Mouse (Mus musculus) common myeloid progenitor, adult 5-6 weeks (primary cell): ENCODE measurements around the gene Entpd5. TPM values are rescaled to one million over a fixed set of nuclear protein-coding genes. Genes with fewer than 3 reads are reported as not detected.

ENCODE experiments used
- ATAC-seq: replicated peaks from 2 replicates; pipeline ENCODE4 v1.8.0; 2016; ENCODE audit warnings: low read depth, mild to moderate bottlenecking, moderate TSS enrichment, inconsistent platforms; ENCODE audit not compliant: poor library complexity, severe bottlenecking
- total RNA-seq: library from RNA; stranded (forward); fragments of 200-1000, 187-1606 nt; gene quantifications from 2 replicates; pipeline ENCODE4 v1.2.3, GENCODE M21; 2017

Entpd5 gene
- 15.2 and 23.4 TPM in 2 replicates for total RNA-seq

DNA sequence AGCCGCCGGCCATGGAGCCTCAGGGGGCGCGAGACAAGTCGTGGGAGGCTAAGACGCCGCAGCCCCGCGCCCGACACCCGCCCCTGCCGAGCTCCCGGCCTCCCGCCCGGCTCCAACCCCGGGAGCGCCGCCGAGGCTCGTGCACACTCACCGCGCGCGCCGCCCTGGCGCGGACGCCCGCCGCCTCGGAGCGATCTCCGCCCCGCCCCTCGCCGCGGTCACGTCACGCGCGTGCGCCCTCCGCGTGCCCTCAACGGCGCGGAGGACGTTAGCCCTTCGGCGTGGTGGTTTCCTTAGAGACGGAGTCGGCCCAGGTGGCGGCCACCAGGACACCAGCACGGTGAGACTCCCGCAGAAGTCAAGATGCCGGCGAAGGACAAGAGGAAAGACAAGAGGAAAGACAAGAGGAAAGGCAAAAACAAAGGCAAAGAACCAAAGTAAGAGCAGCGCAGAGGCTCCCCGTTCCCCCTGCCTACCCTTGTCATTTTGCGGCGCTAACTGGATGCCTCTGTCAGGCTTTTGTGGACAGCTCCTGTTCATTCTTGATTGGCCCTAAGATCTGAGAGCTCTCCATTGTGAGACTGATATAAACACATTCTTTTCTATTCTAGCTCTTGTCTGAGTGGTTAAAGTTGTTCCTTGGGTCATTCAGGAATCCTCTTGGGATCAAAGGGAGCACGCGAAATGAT lies at the start of gene Entpd5, which contains the start of gene Bbof1:
Entpd5 (minus strand) TSS at position 211 of the 689 bp plus-strand sequence.
Bbof1 (plus strand) TSS at position 253 of the 689 bp plus-strand sequence.
- peak; percentile 87 for ATAC-seq

DNA sequence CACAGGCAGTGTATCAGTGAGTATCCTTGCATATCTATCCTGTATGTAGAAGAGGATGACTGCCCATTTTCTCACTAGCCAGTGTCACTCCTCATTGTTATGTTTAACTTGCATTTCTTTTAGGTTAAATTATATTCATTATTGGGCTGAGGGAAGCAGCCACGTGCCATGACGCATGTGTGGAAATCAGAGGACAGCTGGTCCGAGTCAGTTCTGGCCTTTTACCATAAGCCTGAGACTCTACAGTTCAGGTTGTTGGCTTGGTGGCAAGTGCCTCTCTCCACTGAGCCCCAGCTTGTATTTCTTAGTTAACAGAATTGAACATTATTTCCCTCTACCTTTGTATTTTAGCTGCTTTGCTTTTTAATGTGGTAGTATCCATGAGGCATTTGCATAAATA lies 48.1 kb upstream of the Entpd5 start:
- no peak for ATAC-seq

DNA sequence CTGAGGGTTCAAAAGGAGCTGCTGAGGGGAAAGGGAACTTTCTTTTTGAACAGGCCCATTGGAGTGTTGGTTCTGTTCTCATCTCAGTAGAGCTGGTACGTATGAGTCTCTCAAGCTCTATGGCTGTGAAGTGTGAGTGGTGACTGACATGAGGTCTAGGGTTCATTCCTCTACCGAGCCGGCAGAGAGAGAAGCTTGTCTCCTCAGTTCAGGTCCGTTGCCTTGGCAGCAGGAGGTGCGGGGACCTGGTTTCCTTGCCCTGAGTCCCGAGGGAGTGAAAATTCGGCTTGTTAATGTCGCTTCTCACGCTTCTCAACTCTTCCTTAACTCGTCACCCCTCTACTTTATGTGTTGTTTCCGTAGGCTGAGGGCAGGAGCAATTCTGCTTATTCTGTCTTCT lies 43.0 kb upstream of the Entpd5 start:
- no peak for ATAC-seq

DNA sequence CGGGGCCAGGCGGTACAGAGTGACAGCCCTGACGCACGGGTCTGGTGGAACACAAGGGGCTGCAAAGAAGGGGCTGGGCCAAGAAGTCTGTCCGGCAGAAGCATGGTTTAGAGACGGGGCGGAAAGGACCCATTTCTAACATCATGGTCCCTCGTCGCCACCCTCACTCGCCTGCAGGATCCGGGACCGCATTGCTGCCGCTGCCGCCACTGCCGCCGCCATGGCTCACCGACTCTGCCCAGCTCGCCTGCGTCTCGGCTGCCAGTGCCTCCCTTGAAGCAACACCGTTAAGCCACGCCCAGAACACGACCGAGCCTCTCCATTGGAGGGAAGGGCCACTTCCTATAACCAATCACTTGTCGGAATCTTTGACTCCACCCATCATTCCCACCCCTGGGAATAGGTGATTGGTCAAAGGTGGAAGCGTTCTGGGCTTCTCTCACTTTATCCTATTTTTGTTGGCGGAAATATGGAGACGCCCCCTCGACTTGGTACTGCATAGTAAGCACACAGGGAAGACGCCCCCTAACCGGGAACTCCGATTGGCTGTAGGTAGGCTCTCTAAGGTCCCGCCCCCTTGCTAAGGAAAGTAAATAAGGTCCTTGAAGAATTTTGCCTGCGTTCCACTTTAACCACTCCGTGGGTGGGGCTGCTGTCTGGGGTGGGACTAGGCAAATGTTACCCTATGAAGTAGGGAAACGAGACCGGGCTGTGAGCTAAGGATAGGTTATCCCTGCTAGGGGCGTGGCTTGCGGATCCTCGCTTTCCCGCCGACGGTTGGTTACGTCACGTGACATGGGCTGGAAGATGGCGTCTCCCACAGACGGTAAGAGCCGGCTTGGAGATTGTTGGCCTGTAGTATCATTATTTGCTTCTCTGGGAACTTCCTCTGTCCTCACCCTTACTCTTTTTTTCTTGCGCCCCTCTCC lies 42.2 kb upstream of the Entpd5 start, which contains the start of the genes Aldh6a1 and Lin52:
Aldh6a1 (minus strand) TSS at position 287 of the 929 bp plus-strand sequence.
Lin52 (plus strand) TSS at position 705 of the 929 bp plus-strand sequence.
- peak; percentile 89 for ATAC-seq

DNA sequence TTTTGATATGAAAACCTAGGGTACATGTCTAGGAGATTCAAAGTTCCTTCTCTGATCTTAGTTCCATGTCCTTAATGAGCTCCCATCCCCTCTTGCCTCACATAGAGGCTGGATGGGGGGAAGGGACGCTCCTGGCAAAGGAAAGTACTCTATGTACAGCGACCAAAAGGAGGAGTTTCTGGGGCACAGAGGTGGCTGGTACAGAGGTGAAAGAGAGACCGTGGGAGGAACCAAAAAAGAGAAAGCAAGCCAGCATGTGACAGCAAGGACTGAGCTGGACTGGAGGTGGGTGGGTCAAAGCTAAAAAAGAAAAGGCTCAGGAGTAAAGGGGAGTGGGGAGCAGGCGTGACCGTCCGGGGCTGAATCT lies 41.5 kb upstream of the Entpd5 start:
- peak; percentile 2; the same call in 1 of the 2 replicates for ATAC-seq

DNA sequence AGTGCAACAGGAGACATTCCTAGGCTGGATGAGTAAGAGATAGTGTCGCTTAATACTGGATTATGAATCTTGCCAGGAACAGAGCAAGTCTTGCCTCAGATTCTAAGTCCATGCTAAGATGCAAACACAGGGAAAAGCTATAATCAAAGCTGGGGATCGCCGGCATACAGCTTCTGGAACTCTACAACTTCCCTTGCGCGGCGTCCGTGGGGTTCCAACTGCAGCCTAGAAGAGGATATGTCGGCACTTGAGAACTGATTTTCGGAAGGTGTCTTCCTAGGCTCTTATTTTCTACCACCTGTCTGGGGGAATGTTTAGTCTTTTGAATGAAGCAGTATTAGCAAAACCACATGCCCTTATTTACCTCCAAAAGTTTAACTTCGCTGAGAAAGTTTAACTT lies 41.1 kb upstream of the Entpd5 start:
- no peak for ATAC-seq

DNA sequence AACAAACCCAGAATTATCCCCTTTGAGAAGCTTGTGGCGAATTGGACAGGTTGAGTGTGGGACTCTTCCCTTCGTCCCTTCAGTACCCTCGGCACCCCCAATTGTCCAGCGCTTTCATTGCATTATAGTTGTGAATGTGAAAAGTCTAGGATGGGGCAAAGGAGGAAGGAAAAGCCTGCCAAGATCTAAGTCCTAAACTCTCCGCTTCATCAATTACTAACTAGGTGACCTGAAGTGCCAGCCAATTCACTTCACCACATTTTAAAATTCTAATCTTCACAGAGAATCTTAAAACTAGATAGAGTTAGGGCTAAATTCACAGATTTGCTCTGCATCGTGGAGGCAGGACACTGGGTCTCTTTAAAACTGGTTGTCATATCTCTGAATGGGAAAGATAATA lies 39.4 kb upstream of the Entpd5 start:
- no peak for ATAC-seq

DNA sequence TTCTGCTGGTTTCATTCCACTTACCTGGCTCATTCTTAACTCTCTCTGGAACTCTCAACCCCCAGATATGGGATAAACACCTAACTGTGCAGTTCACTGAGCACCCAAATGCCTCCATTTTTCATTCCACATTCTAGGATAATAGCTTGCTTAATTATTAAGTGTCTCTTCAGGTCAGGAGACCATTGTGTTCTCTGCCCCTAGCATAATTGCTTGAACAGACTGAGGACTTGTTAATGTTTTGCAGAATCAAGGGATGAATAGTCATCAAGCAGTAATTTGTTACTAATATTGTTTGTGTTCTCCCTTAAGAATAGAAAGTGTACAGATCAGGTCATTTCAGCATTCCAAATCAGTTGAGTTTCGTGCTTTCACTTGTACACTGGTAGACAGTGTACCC lies 38.6 kb upstream of the Entpd5 start:
- ATAC-seq: no peak

DNA sequence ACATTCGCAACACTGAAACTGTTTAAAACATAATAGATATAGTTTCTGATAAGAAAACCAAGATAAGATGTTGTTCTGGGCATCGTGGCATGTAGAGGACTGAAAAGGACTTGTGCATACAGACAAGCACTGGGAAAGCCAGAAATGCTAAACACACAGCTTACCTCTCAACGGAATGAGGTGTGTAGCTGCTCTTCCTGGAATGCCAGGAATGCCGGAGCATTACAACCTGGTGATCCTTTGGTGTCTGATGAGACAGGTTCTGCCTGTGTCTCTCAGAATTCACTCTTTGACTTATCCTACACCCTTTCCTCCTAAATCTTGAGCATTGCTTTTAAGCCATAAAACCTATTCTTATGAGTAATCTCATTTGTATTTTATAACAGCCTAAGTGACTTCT lies 33.7 kb upstream of the Entpd5 start:
- no peak for ATAC-seq

DNA sequence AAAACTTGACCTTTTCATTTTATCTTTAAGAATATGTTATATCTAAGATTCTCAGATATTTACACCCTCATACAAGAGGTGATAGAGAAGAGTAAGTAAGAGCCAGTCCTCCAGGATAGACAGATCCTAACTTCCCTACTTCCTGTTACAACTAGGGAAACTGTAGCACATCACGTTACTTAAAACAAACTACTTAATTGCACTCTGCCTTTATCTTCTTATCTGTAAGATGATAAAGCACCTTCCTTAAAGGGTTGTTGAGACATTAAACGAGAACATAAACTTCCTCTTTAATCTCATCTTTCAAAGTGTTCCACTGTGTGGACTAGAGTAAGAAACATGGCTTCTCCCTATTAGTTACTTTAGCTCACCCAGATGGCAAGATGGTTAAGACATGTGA lies 29.9 kb upstream of the Entpd5 start:
- ATAC-seq: no peak

DNA sequence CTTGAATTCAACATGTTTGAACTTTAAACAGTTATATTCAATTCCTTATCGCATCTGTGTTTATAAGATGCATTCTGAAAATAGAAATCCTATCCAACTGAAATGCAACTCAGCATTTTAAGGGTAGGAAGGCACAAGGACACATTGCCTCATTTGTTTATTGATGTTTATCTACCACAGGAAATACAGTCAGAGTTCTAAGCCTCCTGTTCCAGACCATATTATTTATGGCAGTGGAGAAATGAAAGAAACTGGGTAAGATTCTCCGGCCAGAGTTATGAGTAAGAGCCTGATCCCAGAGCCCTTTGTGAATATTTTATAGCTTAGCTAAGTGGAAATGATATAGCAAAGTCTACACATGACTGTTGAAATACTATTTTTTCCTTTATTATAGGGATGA lies 21.0 kb upstream of the Entpd5 start:
- ATAC-seq: no peak

DNA sequence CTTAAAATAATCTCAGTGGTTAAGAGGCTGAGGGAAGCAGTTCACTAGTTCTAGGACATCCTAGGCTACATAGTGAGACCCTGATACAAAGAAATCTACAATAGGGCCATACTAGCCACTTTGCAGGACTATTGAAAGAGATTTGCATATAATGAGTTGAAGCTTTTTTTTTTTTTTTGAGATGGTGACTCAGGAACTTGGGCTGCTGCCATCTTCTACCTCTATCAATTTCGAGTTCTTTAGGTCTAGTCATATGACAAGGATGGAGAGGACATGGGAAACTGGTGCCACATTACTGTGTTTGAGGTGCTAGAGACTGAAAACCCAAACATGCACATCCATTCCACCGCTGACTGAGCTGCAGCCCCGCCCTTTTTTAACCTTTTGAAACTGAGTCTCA lies 15.2 kb upstream of the Entpd5 start:
- ATAC-seq: no peak

DNA sequence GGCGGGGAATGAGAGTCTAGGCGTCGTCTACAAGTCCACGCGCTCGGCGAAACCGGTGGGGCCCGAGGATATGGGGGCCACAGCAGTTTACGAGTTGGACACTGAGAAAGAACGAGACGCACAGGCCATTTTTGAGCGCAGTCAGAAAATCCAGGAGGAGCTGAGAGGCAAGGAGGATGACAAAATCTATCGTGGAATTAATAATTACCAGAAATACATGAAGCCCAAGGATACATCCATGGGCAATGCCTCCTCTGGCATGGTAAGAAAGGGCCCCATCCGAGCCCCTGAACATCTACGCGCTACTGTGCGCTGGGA lies 8.7 kb upstream of the Entpd5 start:
- no peak for ATAC-seq

DNA sequence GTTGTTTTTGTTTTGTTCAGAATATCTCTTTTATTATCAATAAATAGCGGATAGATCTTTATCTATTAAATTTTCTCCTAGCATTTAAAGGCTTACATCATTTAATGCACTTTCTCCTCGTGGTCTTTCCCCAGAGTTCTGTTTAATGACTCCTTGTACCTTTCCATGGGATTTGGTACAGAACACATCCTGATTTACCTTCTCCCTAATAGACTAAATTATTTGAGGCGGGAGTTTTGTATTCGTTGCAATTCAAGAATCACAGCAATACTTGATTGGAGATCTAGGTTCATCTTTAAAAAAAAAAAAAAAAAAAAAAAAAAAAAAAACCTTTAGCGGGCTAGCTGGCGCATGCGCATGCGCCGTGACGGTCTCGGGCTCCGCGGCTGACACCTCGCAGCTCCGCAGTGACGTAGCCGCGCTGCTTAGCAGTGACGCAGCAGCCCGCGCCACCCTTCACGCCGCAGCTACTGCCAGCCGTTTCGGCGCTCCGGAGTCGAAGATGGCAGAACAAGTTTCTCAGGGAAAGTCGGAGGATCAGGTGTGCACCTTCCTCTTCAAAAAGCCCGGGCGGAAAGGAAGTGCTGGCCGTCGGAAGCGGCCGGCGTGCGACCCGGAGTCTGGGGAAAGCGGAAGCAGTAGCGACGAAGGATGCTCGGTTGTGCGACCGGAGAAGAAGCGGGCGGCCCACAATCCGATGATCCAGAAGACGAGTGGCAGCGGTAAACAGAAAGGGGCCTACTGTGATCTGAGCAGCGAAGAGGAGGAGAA lies 8.2 kb upstream of the Entpd5 start, which contains the start of gene Rnf113a2:
Rnf113a2 (plus strand) TSS at position 363 of the 771 bp plus-strand sequence.
- peak; percentile 98 for ATAC-seq

DNA sequence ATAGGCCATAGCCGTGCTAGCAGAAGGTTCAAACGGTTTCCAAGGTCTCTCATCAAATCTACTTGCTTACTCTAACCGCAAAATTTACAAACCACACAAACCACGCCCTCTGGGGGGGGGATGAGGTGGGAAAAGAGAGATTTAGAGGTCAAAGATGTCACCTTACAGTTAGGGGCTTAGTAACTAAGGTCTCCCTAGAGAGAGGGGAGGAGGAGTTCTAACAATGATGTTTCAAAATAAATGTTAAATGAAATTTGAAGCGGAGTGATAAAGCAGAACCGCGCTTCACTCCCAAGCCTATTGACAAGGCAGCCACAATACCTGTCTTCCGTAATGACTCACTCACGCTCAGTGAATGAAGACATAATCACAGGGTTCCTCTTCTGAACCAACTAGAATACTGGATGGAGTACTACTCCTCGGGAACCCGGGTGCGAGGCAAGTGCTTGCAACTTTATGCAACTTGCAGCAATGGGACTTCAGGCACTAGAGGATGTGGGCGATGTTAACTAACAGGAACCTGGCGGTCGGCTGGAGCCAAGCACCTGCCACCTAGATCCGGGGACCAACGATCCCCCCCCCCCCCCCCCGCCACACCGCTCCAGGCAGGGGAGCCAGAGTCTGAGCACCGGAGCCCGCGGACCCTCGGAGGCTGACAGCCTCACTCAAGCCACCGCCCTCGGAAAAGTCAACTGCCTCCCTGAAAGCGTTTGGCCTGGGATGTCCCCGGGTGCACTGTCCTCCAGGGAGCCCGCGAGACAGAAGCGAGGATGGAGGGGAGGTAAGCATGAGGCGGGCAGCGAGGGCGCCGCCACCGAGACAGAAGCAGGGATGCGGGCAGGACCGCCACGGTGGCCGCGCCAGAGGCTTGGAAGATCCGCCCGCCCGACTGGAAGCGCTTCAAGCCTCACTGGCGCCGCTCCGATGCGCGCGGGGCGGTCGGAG lies 683 bp downstream of the Entpd5 start:
- ATAC-seq: peak; percentile 49

DNA sequence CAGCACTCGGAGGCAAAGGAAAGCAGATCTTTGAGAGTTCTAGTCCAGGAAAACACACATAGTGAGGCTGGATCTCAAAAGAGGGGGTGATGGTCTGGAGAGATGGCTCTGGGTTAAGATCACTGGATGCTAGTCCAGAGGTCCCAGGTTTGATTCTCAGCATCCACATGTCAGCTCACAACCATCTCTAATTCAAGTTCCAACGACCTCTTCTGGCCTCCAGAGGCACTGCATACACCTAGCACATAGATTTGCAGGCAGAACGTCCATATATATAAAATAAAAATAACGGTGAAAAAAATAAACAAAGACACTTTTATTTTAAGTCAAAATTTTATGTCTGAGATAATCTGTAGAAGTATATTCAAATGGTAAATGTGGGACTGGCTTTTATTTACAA lies 1.6 kb downstream of the Entpd5 start:
- no peak for ATAC-seq

DNA sequence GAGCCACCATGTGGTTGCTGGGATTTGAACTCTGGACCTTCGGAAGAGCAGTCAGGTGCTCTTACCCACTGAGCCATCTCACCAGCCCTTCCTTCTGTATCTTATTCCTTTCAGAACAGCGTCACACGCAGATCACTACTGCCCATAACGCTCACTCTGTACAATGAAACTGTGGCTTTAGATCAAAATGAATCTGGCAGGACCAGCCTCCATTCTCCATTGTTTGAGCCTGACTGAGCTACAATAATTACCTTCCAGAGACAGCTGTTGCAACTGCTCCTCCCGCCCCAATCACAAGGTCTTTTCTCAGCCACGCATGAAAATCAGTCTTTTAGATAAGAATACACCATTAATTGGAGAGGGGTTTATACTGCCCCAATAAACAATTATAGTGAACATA lies 4.3 kb downstream of the Entpd5 start:
- ATAC-seq: no peak

DNA sequence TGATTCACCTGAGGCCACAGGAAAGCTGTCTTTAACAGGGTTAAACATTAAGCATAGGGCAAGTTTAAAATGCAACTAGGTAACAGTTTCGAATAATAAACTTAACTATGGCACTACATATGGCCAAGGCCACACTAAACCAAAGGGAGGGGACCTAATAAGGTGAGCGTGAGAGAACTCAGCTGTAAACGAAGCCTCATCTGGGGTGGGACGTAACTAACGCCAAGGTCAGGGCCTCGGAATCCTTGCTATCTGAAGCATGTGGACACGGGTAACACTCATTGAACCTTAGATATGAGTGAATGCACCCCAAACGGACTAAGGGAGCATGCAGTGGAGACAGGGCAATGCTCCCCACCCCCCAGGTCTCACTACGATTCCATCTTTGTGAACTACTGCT lies 5.9 kb downstream of the Entpd5 start:
- no peak for ATAC-seq

DNA sequence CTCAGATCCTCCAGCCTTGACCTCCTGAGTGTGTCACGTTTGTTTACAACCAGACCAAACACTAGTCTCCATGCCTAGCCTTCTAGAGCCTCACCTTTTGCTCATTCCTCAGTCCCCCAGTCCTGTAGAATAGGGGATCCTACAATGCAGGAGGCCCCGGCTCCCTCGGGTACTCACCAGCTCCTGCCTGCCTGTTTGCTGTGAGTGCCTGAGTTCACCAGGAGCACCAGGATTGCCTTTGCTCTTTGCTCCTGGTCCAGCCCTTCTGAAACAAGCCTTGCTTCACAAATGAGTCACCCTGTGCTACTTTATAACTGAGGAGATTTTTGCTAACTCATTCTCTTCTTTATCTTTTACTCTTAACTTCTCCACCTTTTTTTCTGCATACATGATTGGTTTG lies 8.2 kb downstream of the Entpd5 start:
- no peak for ATAC-seq
